Mouse (Mus musculus): ENCODE data around the gene Il1rl2. TPM values are rescaled to one million over a fixed set of nuclear protein-coding genes. Genes with fewer than 3 reads are reported as not detected.

The Il1rl2 gene
- polyA plus RNA-seq, 1 experiment from 2014 or later = 1.5 TPM

- 43% methylated on average over 6 of the region's 6 CpGs for WGBS (ENCODE audit: insufficient replicate concordance)
- Histone ChIP-seq H3K9me3 (replicated peaks) (no peaks in the 10 kb centered on the region), H3K4me1 (replicated peaks) (no peaks in the 10 kb centered on the region), H3K27me3 (no peaks in the 10 kb centered on the region), H3K9ac (no peak overlapping the region), H3K27ac (replicated peaks) (no peak overlapping the region), H3K4me2 (no peak overlapping the region), H3K4me3 (replicated peaks) (no peak overlapping the region), H3K36me3 (replicated peaks) (no peaks in the 10 kb centered on the region)
- no peak for ATAC-seq (ENCODE audit: insufficient read depth)
These were observed 55.7 kb downstream of the Il1rl2 start for GRCm38 (mm10) chr1:40380111-40380510.

- H3K4me2 ChIP-seq = no peak overlapping the region
- no peaks in the 10 kb centered on the region for H3K4me1 ChIP-seq (replicated peaks)
- H3K9me3 ChIP-seq (replicated peaks) = no peaks in the 10 kb centered on the region
- H3K27me3 ChIP-seq = no peaks in the 10 kb centered on the region
- no peak overlapping the region for H3K4me3 ChIP-seq (replicated peaks)
- H3K27ac ChIP-seq (replicated peaks) = no peak overlapping the region
- no peak for ATAC-seq (ENCODE audit: insufficient read depth)
- no peak overlapping the region for H3K9ac ChIP-seq
- 58% methylated on average over 11 of the region's 11 CpGs for WGBS (ENCODE audit: insufficient replicate concordance)
- no peaks in the 10 kb centered on the region for H3K36me3 ChIP-seq (replicated peaks)
These were observed 56.6 kb downstream of the Il1rl2 start for GRCm38 (mm10) chr1:40380990-40381389.

- Histone ChIP-seq H3K4me1 (replicated peaks) (no peaks in the 10 kb centered on the region), H3K27me3 (no peaks in the 10 kb centered on the region), H3K36me3 (replicated peaks) (no peaks in the 10 kb centered on the region), H3K4me2 (no peak overlapping the region), H3K4me3 (replicated peaks) (no peak overlapping the region), H3K9ac (no peak overlapping the region), H3K27ac (replicated peaks) (no peak overlapping the region), H3K9me3 (replicated peaks) (no peaks in the 10 kb centered on the region)
- no peak for ATAC-seq (ENCODE audit: insufficient read depth)
- 53% methylated on average over 5 of the region's 5 CpGs for WGBS (ENCODE audit: insufficient replicate concordance)
These were observed 58.4 kb downstream of the Il1rl2 start for GRCm38 (mm10) chr1:40382841-40383240.

GRCm38 (mm10) chr1:40384931-40385545, 60.6 kb downstream of the Il1rl2 start:
- H3K4me2 ChIP-seq = no peak overlapping the region
- H3K27ac ChIP-seq (replicated peaks) = no peak overlapping the region
- H3K4me1 ChIP-seq (replicated peaks) = no peaks in the 10 kb centered on the region
- no peaks in the 10 kb centered on the region for H3K9me3 ChIP-seq (replicated peaks)
- ATAC-seq (ENCODE audit: insufficient read depth) = no peak
- no peak overlapping the region for H3K4me3 ChIP-seq (replicated peaks)
- no peaks in the 10 kb centered on the region for H3K36me3 ChIP-seq (replicated peaks)
- no peaks in the 10 kb centered on the region for H3K27me3 ChIP-seq
- WGBS (ENCODE audit: insufficient replicate concordance) = 75% methylated on average over 8 of the region's 8 CpGs
- H3K9ac ChIP-seq = no peak overlapping the region

- no peak overlapping the region for H3K9ac ChIP-seq
- H3K27ac ChIP-seq (replicated peaks) = no peak overlapping the region
- 0 out of 2 replicates have a peak, but pooled peaks cover 7% of the 10 kb centered on the region for H3K27me3 ChIP-seq
- H3K36me3 ChIP-seq (replicated peaks) = no peaks in the 10 kb centered on the region
- no peak for ATAC-seq (ENCODE audit: insufficient read depth)
- H3K4me1 ChIP-seq (replicated peaks) = no peaks in the 10 kb centered on the region
- no peaks in the 10 kb centered on the region for H3K9me3 ChIP-seq (replicated peaks)
- H3K4me3 ChIP-seq (replicated peaks) = no peak overlapping the region
- 52% methylated on average over 3 of the region's 3 CpGs for WGBS (ENCODE audit: insufficient replicate concordance)
- no peak overlapping the region for H3K4me2 ChIP-seq
These were observed 67.0 kb downstream of the Il1rl2 start for GRCm38 (mm10) chr1:40391374-40391773.

GRCm38 (mm10) chr1:40392535-40392934, 68.1 kb downstream of the Il1rl2 start:
- no peak overlapping the region for H3K4me3 ChIP-seq (replicated peaks)
- ATAC-seq (ENCODE audit: insufficient read depth) = no peak

GRCm38 (mm10) chr1:40393214-40393613, 68.8 kb downstream of the Il1rl2 start:
- Histone ChIP-seq H3K27me3 (0 out of 2 replicates have a peak, but pooled peaks cover 7% of the 10 kb centered on the region), H3K36me3 (replicated peaks) (no peaks in the 10 kb centered on the region), H3K4me2 (no peak overlapping the region), H3K4me1 (replicated peaks) (no peaks in the 10 kb centered on the region), H3K9ac (no peak overlapping the region), H3K9me3 (replicated peaks) (no peaks in the 10 kb centered on the region), H3K27ac (replicated peaks) (no peak overlapping the region), H3K4me3 (replicated peaks) (no peak overlapping the region)
- no peak for ATAC-seq (ENCODE audit: insufficient read depth)
- 65% methylated on average over 7 of the region's 7 CpGs for WGBS (ENCODE audit: insufficient replicate concordance)

More at GRCm38 (mm10) chr1:40392535-40392934, 68.1 kb downstream of the Il1rl2 start:
- no peak overlapping the region for H3K4me2 ChIP-seq
- H3K27me3 ChIP-seq = 0 out of 2 replicates have a peak, but pooled peaks cover 7% of the 10 kb centered on the region
- no peak overlapping the region for H3K9ac ChIP-seq
- no peak overlapping the region for H3K27ac ChIP-seq (replicated peaks)
- WGBS (ENCODE audit: insufficient replicate concordance) = 29% methylated on average over 6 of the region's 6 CpGs
- no peaks in the 10 kb centered on the region for H3K36me3 ChIP-seq (replicated peaks)
- H3K9me3 ChIP-seq (replicated peaks) = no peaks in the 10 kb centered on the region
- no peaks in the 10 kb centered on the region for H3K4me1 ChIP-seq (replicated peaks)

GRCm38 (mm10) chr1:40399639-40400038, 75.2 kb downstream of the Il1rl2 start:
- 64% methylated on average over 6 of the region's 6 CpGs for WGBS (ENCODE audit: insufficient replicate concordance)
- no peak for ATAC-seq (ENCODE audit: insufficient read depth)

GRCm38 (mm10) chr1:40404682-40405081, 80.3 kb downstream of the Il1rl2 start:
- H3K4me1 ChIP-seq (replicated peaks) = no peaks in the 10 kb centered on the region
- no peak overlapping the region for H3K4me2 ChIP-seq
- no peaks in the 10 kb centered on the region for H3K9me3 ChIP-seq (replicated peaks)
- no peaks in the 10 kb centered on the region for H3K36me3 ChIP-seq (replicated peaks)
- H3K27ac ChIP-seq (replicated peaks) = no peak overlapping the region
- no peak overlapping the region for H3K9ac ChIP-seq
- H3K27me3 ChIP-seq = no peaks in the 10 kb centered on the region
- no peak for ATAC-seq (ENCODE audit: insufficient read depth)
- WGBS (ENCODE audit: insufficient replicate concordance) = 48% methylated on average over 7 of the region's 7 CpGs
- no peak overlapping the region for H3K4me3 ChIP-seq (replicated peaks)

More at GRCm38 (mm10) chr1:40399639-40400038, 75.2 kb downstream of the Il1rl2 start:
- no peaks in the 10 kb centered on the region for H3K4me1 ChIP-seq (replicated peaks)
- H3K27ac ChIP-seq (replicated peaks) = no peak overlapping the region
- no peaks in the 10 kb centered on the region for H3K27me3 ChIP-seq
- no peaks in the 10 kb centered on the region for H3K9me3 ChIP-seq (replicated peaks)
- H3K9ac ChIP-seq = no peak overlapping the region
- no peaks in the 10 kb centered on the region for H3K36me3 ChIP-seq (replicated peaks)
- no peak overlapping the region for H3K4me2 ChIP-seq
- no peak overlapping the region for H3K4me3 ChIP-seq (replicated peaks)

- 18% methylated on average over 1 of the region's 1 CpGs for WGBS (ENCODE audit: insufficient replicate concordance)
- H3K9ac ChIP-seq = no peak overlapping the region
These were observed 85.5 kb downstream of the Il1rl2 start for GRCm38 (mm10) chr1:40409882-40410281.

GRCm38 (mm10) chr1:40413039-40413438, 88.6 kb downstream of the Il1rl2 start:
- Histone ChIP-seq H3K4me1 (replicated peaks) (peaks cover 11% of the 10 kb centered on the region), H3K27ac (replicated peaks) (no peak overlapping the region), H3K27me3 (no peaks in the 10 kb centered on the region), H3K9me3 (replicated peaks) (no peaks in the 10 kb centered on the region), H3K9ac (no peak overlapping the region), H3K4me3 (replicated peaks) (no peak overlapping the region), H3K36me3 (replicated peaks) (no peaks in the 10 kb centered on the region), H3K4me2 (no peak overlapping the region)
- WGBS (ENCODE audit: insufficient replicate concordance) = 75% methylated on average over 1 of the region's 1 CpGs
- no peak for ATAC-seq (ENCODE audit: insufficient read depth)

More at GRCm38 (mm10) chr1:40409882-40410281, 85.5 kb downstream of the Il1rl2 start:
- Histone ChIP-seq H3K27ac (replicated peaks) (no peak overlapping the region), H3K27me3 (no peaks in the 10 kb centered on the region), H3K36me3 (replicated peaks) (no peaks in the 10 kb centered on the region), H3K4me2 (no peak overlapping the region), H3K9me3 (replicated peaks) (no peaks in the 10 kb centered on the region), H3K4me3 (replicated peaks) (no peak overlapping the region), H3K4me1 (replicated peaks) (peaks cover 3% of the 10 kb centered on the region)
- no peak for ATAC-seq (ENCODE audit: insufficient read depth)

GRCm38 (mm10) chr1:40414276-40414675, 89.9 kb downstream of the Il1rl2 start:
- Histone ChIP-seq H3K9me3 (replicated peaks) (no peaks in the 10 kb centered on the region), H3K4me2 (no peak overlapping the region), H3K4me3 (replicated peaks) (no peak overlapping the region), H3K4me1 (replicated peaks) (peaks cover 17% of the 10 kb centered on the region), H3K9ac (no peak overlapping the region), H3K27ac (replicated peaks) (no peak overlapping the region), H3K27me3 (no peaks in the 10 kb centered on the region), H3K36me3 (replicated peaks) (no peaks in the 10 kb centered on the region)
- no peak for ATAC-seq (ENCODE audit: insufficient read depth)
- WGBS (ENCODE audit: insufficient replicate concordance) = 78% methylated on average over 7 of the region's 7 CpGs

Measured in liver, embryonic 15.5 days (tissue).